Mouse (Mus musculus): ENCODE results near the gene Znrf1. TPM values are rescaled to one million over a fixed set of nuclear protein-coding genes. Genes with fewer than 3 reads are reported as not detected.

The Znrf1 gene
- polyA plus RNA-seq, 1 experiment from 2014 or later = 45.6 TPM

DNA sequence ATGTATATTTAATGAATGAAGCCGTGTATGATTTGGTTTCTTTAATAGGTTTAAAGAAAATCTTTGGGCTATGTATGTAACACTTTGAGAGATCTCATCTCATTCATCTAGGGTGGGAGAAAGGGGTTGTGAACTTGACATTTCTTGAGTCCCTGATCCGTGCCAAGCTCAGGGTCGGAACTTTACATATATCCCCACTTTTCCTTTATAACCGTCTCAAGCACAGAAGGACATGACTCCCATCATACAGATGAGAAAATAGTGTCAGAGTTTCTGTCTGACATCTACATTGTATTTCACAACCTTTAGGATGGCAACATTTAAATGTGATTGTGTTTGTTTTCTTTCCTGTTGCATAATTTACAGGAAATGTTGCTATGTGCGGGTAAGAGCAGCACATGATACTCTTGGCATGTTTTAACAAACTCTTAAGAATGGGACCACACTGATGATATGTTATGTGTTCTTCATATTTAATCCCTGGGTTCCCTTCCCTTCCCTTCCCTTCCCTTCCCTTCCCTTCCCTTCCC, 26.4 kb downstream of the Znrf1 start:
- Histone ChIP-seq H3K9me3 (ENCODE audit: control insufficient read depth, low read length) (no peaks in the 10 kb centered on the region), H3K4me2 (no peak overlapping the region), H3K4me1 (ENCODE audit: control insufficient read depth, insufficient read depth, low read length) (peaks cover under 1% of the 10 kb centered on the region; the same call in 1 of the 2 replicates), H3K9ac (ENCODE audit: low read length) (no peak overlapping the region), H3K27me3 (ENCODE audit: control insufficient read depth, insufficient read depth, low read length) (no peaks in the 10 kb centered on the region), H3K36me3 (ENCODE audit: control insufficient read depth, insufficient read depth, low read length) (no peaks in the 10 kb centered on the region), H3K4me3 (ENCODE audit: low read depth, low read length) (no peak overlapping the region), H3K27ac (ENCODE audit: low read depth, low read length) (no peak overlapping the region)
- DNase-seq (ENCODE audit: low spot score, missing footprints) = no peak
- WGBS = 94% methylated on average over 5 of the region's 5 CpGs
- ATAC-seq (ENCODE audit: low FRiP score) = no peak

DNA sequence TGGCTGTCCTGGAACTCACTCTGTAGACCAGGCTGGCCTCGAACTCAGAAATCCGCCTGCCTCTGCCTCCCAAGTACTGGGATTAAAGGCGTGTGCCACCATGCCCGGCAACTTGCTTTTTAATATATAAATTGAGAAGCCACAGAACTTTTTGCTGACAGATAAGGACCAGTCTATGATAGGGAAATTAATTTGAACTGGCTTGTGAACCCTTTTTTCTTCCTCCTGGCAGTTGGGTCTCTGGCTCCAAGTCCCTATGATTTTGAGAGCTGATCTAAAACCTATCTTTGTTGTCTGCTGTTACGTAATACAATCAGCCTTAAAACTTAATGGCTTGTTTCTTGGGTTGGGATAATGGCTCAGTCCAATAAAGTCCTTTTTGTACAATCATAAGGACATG, 27.2 kb downstream of the Znrf1 start:
- ATAC-seq (ENCODE audit: low FRiP score) = no peak
- no peak overlapping the region for H3K9ac ChIP-seq (ENCODE audit: low read length)
- H3K4me3 ChIP-seq (ENCODE audit: low read depth, low read length) = no peak overlapping the region
- peaks cover 7% of the 10 kb centered on the region for H3K4me1 ChIP-seq (ENCODE audit: control insufficient read depth, insufficient read depth, low read length)
- H3K36me3 ChIP-seq (ENCODE audit: control insufficient read depth, insufficient read depth, low read length) = no peaks in the 10 kb centered on the region
- no peak overlapping the region for H3K4me2 ChIP-seq
- H3K27ac ChIP-seq (ENCODE audit: low read depth, low read length) = no peak overlapping the region
- no peak for DNase-seq (ENCODE audit: low spot score, missing footprints)
- no peaks in the 10 kb centered on the region for H3K9me3 ChIP-seq (ENCODE audit: control insufficient read depth, low read length)
- WGBS = 98% methylated on average over 5 of the region's 5 CpGs
- H3K27me3 ChIP-seq (ENCODE audit: control insufficient read depth, insufficient read depth, low read length) = no peaks in the 10 kb centered on the region

DNA sequence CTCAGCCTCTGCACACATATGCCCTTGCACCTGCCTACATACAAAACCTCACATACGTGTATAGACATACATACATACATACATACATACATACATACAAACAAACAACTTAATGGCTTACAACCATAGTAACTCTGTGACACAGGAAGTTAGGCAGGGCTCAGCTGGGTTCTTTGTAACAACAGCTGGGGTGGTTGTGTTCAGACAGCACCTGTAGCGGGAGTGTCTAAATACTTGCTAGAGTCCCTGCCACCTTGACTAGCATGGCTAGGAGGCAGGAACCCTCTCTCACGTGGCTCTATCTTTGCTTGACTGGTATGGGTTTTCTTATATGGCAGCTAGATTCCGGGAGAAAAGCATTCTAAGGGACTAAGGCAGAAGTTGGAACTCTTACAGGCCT, 27.8 kb downstream of the Znrf1 start:
- DNase-seq (ENCODE audit: low spot score, missing footprints) (no peak), ATAC-seq (ENCODE audit: low FRiP score) (no peak)
- Histone ChIP-seq H3K4me1 (ENCODE audit: control insufficient read depth, insufficient read depth, low read length) (peaks cover 8% of the 10 kb centered on the region), H3K27me3 (ENCODE audit: control insufficient read depth, insufficient read depth, low read length) (no peaks in the 10 kb centered on the region), H3K27ac (ENCODE audit: low read depth, low read length) (no peak overlapping the region), H3K4me2 (no peak overlapping the region), H3K9me3 (ENCODE audit: control insufficient read depth, low read length) (no peaks in the 10 kb centered on the region), H3K36me3 (ENCODE audit: control insufficient read depth, insufficient read depth, low read length) (no peaks in the 10 kb centered on the region), H3K4me3 (ENCODE audit: low read depth, low read length) (no peak overlapping the region), H3K9ac (ENCODE audit: low read length) (no peak overlapping the region)
- WGBS = 89% methylated on average over 4 of the region's 4 CpGs

DNA sequence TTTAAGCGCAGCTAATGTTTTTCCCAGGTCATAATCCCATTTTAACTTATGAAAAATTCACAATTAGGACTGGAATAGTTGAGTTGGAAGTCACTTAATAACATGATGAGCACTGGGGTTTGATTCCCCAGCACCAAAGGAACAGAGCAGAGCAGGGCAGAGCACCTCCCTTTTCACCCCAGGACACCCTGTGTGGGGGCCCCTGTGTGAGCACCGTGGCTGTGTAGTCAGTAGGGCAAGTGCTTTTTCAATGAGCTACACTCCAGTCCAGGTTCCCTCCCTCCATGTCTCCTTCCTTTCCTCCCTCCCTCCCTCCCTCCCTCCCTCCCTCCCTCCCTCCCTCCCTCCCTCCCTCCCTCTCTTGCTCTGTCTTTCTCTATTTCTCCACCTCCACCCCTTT, 28.2 kb downstream of the Znrf1 start:
- Histone ChIP-seq H3K27ac (ENCODE audit: low read depth, low read length) (no peak overlapping the region), H3K4me3 (ENCODE audit: low read depth, low read length) (no peak overlapping the region), H3K9me3 (ENCODE audit: control insufficient read depth, low read length) (no peaks in the 10 kb centered on the region), H3K4me1 (ENCODE audit: control insufficient read depth, insufficient read depth, low read length) (peaks cover 8% of the 10 kb centered on the region), H3K4me2 (no peak overlapping the region), H3K27me3 (ENCODE audit: control insufficient read depth, insufficient read depth, low read length) (no peaks in the 10 kb centered on the region), H3K9ac (ENCODE audit: low read length) (no peak overlapping the region), H3K36me3 (ENCODE audit: control insufficient read depth, insufficient read depth, low read length) (no peaks in the 10 kb centered on the region)
- WGBS = 86% methylated on average over 2 of the region's 2 CpGs
- no peak for DNase-seq (ENCODE audit: low spot score, missing footprints)
- ATAC-seq (ENCODE audit: low FRiP score) = no peak

DNA sequence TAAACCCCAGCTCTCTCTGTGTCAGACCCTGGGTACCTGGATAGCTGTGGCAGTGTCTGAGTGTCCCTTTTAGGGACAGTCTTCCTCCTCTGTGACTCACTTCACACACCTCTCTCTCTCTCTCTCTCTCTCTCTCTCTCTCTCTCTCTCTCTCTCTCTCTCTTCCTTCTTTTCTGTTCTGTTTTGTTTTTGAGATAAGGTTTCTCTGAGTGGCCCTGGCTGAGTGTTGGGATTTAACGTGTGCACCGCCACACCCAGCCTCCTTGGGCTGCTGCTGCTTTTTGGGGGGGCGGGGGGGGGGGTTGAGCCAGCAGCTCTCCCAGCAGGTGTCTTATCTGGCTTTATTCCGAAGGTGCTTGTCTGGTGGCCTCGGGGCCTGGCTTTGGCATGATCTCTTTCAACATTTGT, 29.9 kb downstream of the Znrf1 start:
- Histone ChIP-seq H3K27me3 (ENCODE audit: control insufficient read depth, insufficient read depth, low read length) (no peaks in the 10 kb centered on the region), H3K4me1 (ENCODE audit: control insufficient read depth, insufficient read depth, low read length) (peaks cover 15% of the 10 kb centered on the region), H3K4me3 (ENCODE audit: low read depth, low read length) (no peak overlapping the region), H3K4me2 (no peak overlapping the region), H3K27ac (ENCODE audit: low read depth, low read length) (no peak overlapping the region), H3K9me3 (ENCODE audit: control insufficient read depth, low read length) (no peaks in the 10 kb centered on the region), H3K9ac (ENCODE audit: low read length) (no peak overlapping the region), H3K36me3 (ENCODE audit: control insufficient read depth, insufficient read depth, low read length) (no peaks in the 10 kb centered on the region)
- WGBS = 43% methylated on average over 5 of the region's 5 CpGs
- DNase-seq (ENCODE audit: low spot score, missing footprints) (peak; percentile 31), ATAC-seq (ENCODE audit: low FRiP score) (no peak)

DNA sequence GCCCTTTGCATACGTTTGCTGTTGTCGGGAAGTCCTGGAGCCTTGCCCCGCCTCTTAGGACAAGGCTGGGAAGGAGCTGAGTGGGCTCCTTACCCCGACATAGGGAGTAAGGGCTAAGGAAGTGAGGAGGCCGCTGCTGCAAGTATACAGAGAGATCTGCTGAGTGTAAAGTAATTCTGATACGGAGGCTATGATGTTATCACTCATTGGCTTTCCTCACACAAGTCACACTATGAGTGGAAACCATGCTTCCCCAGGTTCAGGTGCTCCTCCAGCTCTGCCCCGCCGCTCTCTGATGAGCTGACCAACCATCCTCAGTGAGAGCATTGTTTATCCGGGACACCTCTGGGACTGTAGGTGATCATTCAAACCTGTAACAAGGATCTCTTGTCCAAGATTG, 30.4 kb downstream of the Znrf1 start:
- Histone ChIP-seq H3K27ac (ENCODE audit: low read depth, low read length) (no peak overlapping the region), H3K4me3 (ENCODE audit: low read depth, low read length) (no peak overlapping the region), H3K36me3 (ENCODE audit: control insufficient read depth, insufficient read depth, low read length) (no peaks in the 10 kb centered on the region), H3K9ac (ENCODE audit: low read length) (no peak overlapping the region), H3K9me3 (ENCODE audit: control insufficient read depth, low read length) (no peaks in the 10 kb centered on the region), H3K4me2 (no peak overlapping the region), H3K27me3 (ENCODE audit: control insufficient read depth, insufficient read depth, low read length) (no peaks in the 10 kb centered on the region), H3K4me1 (ENCODE audit: control insufficient read depth, insufficient read depth, low read length) (peaks cover 15% of the 10 kb centered on the region)
- DNase-seq (ENCODE audit: low spot score, missing footprints) = peak; percentile 75
- WGBS = 71% methylated on average over 9 of the region's 9 CpGs
- ATAC-seq (ENCODE audit: low FRiP score) = no peak

DNA sequence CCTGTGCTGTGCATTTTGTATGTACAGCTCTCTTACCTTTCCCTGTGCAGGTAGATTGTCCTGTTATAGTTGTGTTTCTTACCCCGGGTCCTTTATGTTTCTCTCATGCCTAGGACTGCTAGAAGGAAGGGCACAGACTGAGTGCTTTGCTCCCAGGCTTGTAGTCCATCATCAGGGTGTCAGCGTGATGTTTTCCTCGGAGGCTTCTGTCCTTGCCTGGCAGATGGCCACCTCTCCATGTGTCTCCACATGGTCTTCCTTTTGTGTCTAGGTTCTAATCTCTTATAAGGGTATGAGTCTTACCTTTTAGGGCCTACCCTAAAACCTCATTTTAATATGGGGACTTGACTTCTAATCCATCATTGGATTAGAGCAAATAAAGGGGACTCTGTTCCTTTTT, 31.7 kb downstream of the Znrf1 start:
- Histone ChIP-seq H3K9ac (ENCODE audit: low read length) (no peak overlapping the region), H3K4me2 (no peak overlapping the region), H3K4me3 (ENCODE audit: low read depth, low read length) (no peak overlapping the region), H3K9me3 (ENCODE audit: control insufficient read depth, low read length) (no peaks in the 10 kb centered on the region), H3K27ac (ENCODE audit: low read depth, low read length) (no peak overlapping the region), H3K36me3 (ENCODE audit: control insufficient read depth, insufficient read depth, low read length) (no peaks in the 10 kb centered on the region), H3K27me3 (ENCODE audit: control insufficient read depth, insufficient read depth, low read length) (no peaks in the 10 kb centered on the region), H3K4me1 (ENCODE audit: control insufficient read depth, insufficient read depth, low read length) (peaks cover 20% of the 10 kb centered on the region)
- DNase-seq (ENCODE audit: low spot score, missing footprints) (peak; percentile 31), ATAC-seq (ENCODE audit: low FRiP score) (no peak)
- WGBS = 77% methylated on average over 3 of the region's 3 CpGs

DNA sequence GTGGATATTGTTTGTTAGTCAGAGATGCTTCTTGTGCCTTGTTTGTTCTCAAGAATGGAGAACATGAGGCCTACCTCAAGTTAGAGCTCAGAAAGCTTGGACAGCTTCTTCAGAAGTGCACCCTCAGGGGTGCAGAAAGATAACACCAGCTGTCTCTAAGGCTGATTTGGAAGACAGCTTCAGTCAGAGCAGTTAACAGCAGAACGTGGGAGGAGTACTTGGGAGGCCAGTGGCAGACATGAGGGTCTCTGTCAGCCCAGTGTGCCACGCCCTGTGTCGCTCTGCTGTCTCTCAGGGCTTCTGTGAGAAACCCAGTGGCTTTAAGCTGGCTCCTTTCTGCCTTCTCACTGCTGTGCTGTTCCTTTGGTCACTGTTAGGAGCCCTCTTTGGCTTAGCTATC, 32.1 kb downstream of the Znrf1 start:
- ATAC-seq (ENCODE audit: low FRiP score) (no peak), DNase-seq (ENCODE audit: low spot score, missing footprints) (peak; percentile 82)
- Histone ChIP-seq H3K4me2 (no peak overlapping the region), H3K27ac (ENCODE audit: low read depth, low read length) (no peak overlapping the region), H3K27me3 (ENCODE audit: control insufficient read depth, insufficient read depth, low read length) (no peaks in the 10 kb centered on the region), H3K36me3 (ENCODE audit: control insufficient read depth, insufficient read depth, low read length) (no peaks in the 10 kb centered on the region), H3K4me3 (ENCODE audit: low read depth, low read length) (no peak overlapping the region), H3K9me3 (ENCODE audit: control insufficient read depth, low read length) (no peaks in the 10 kb centered on the region), H3K9ac (ENCODE audit: low read length) (no peak overlapping the region), H3K4me1 (ENCODE audit: control insufficient read depth, insufficient read depth, low read length) (peaks cover 25% of the 10 kb centered on the region)
- 62% methylated on average over 3 of the region's 3 CpGs for WGBS

DNA sequence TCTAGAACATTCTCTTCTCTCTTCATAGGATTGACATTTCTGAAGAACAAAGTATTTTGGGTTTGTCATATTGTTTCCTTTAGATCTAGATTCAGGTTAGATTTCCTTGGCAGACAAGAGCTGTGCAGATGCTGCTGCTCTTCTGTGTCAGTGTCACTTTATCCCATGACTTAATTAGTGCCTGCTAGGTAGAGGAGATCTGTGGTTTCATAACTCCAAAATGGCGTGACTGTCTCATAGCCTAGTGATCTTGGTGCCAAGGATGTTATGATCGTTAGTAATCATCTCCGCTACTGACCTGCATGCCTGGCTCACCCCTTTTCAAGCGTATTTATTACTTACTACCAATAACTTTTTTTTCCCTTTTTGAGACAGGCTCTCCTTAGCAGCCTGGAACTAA, 34.0 kb downstream of the Znrf1 start:
- H3K4me2 ChIP-seq = no peak overlapping the region
- H3K36me3 ChIP-seq (ENCODE audit: control insufficient read depth, insufficient read depth, low read length) = no peaks in the 10 kb centered on the region
- ATAC-seq (ENCODE audit: low FRiP score) = no peak
- no peak overlapping the region for H3K9ac ChIP-seq (ENCODE audit: low read length)
- no peak overlapping the region for H3K27ac ChIP-seq (ENCODE audit: low read depth, low read length)
- 90% methylated on average over 4 of the region's 4 CpGs for WGBS
- H3K4me3 ChIP-seq (ENCODE audit: low read depth, low read length) = no peak overlapping the region
- DNase-seq (ENCODE audit: low spot score, missing footprints) = no peak
- H3K27me3 ChIP-seq (ENCODE audit: control insufficient read depth, insufficient read depth, low read length) = no peaks in the 10 kb centered on the region
- peaks cover 27% of the 10 kb centered on the region for H3K4me1 ChIP-seq (ENCODE audit: control insufficient read depth, insufficient read depth, low read length)
- no peaks in the 10 kb centered on the region for H3K9me3 ChIP-seq (ENCODE audit: control insufficient read depth, low read length)

DNA sequence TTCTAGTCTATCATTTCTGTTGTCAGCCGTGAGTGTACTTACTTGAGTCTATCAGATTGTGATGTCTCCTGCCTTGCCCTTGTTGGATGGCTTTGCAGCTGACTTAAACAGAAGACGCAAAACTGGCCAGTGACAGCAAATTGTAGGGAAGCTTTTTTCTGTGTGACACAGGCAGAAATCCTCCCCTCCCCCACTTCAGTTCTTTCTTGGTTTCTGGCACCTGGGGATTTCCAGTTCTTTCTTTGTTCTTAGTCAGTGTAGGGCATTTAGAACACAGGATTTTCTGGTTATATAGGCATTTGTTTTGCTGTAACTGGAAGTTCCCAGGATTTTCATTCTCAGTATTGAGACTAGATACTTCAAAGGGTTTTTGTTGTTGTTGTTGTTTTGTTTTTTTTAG, 34.5 kb downstream of the Znrf1 start:
- H3K36me3 ChIP-seq (ENCODE audit: control insufficient read depth, insufficient read depth, low read length) = no peaks in the 10 kb centered on the region
- peaks cover 27% of the 10 kb centered on the region for H3K4me1 ChIP-seq (ENCODE audit: control insufficient read depth, insufficient read depth, low read length)
- H3K4me3 ChIP-seq (ENCODE audit: low read depth, low read length) = no peak overlapping the region
- H3K27me3 ChIP-seq (ENCODE audit: control insufficient read depth, insufficient read depth, low read length) = no peaks in the 10 kb centered on the region
- H3K27ac ChIP-seq (ENCODE audit: low read depth, low read length) = no peak overlapping the region
- DNase-seq (ENCODE audit: low spot score, missing footprints) (no peak), ATAC-seq (ENCODE audit: low FRiP score) (no peak)
- no peak overlapping the region for H3K9ac ChIP-seq (ENCODE audit: low read length)
- no peaks in the 10 kb centered on the region for H3K9me3 ChIP-seq (ENCODE audit: control insufficient read depth, low read length)
- WGBS = 83% methylated on average over 2 of the region's 2 CpGs
- no peak overlapping the region for H3K4me2 ChIP-seq
